Mouse (Mus musculus) liver, adult 2 months (tissue): Measurements from ENCODE around the gene Eif6. TPM values are rescaled to one million over a fixed set of nuclear protein-coding genes. Genes with fewer than 3 reads are reported as not detected.

Experiments
- DNase-seq: peaks from one replicate; pipeline ENCODE4 v3.0.0-alpha.2; 2011; ENCODE audit warnings: low read depth, low spot score; ENCODE audit errors: extremely low read depth
- H3K27ac ChIP-seq: fragments of 200-500 bp; replicated peaks from 2 replicates; pipeline ENCODE4 v1.5.1; 2012; ENCODE audit warnings: low read depth, mild to moderate bottlenecking, control low read depth, inconsistent platforms, low read length; ENCODE audit not compliant: insufficient read depth
- H3K27me3 ChIP-seq: fragments of 200-500 bp; 2 replicates; pipeline ENCODE4 v1.6.1; 2012; ENCODE audit warnings: mild to moderate bottlenecking, moderate library complexity, low read length, inconsistent platforms; ENCODE audit not compliant: control insufficient read depth, insufficient read depth
- H3K36me3 ChIP-seq: fragments of 200-500 bp; 2 replicates; pipeline ENCODE4 v1.6.1; 2012; ENCODE audit warnings: low read length, inconsistent platforms; ENCODE audit not compliant: control insufficient read depth, insufficient read depth
- H3K4me1 ChIP-seq: fragments of 200-500 bp; 2 replicates; pipeline ENCODE4 v1.6.1; 2011; ENCODE audit warnings: low read length; ENCODE audit not compliant: control insufficient read depth, insufficient read depth
- H3K4me3 ChIP-seq: fragments of 200-500 bp; 2 replicates; pipeline ENCODE4 v1.5.1; 2011; ENCODE audit warnings: low read depth, mild to moderate bottlenecking, control low read depth, low read length, moderate library complexity; ENCODE audit not compliant: insufficient read depth
- H3K79me2 ChIP-seq: fragments of 200-500 bp; 2 replicates; pipeline ENCODE4 v1.6.1; 2012; ENCODE audit warnings: inconsistent platforms, mild to moderate bottlenecking, low read length, moderate library complexity; ENCODE audit not compliant: control insufficient read depth, insufficient read depth
- H3K9ac ChIP-seq: fragments of 200-500 bp; 2 replicates; pipeline ENCODE4 v1.6.1; 2012; ENCODE audit warnings: low read depth, mild to moderate bottlenecking, control low read depth, inconsistent platforms, low read length
- CTCF ChIP-seq: fragments of 200-500 bp; IDR thresholded peaks from 2 replicates; pipeline ENCODE4 v1.5.1; 2011; ENCODE audit warnings: low read depth, low read length, control low read depth
- POLR2A ChIP-seq: fragments of 200-500 bp; IDR thresholded peaks from 2 replicates; pipeline ENCODE4 v1.6.1; 2011; ENCODE audit warnings: low read length, control low read depth; ENCODE audit not compliant: insufficient read depth; ENCODE audit errors: extremely low read depth
- WGBS: fragments of 180-500 bp; shearing (Covaris S2); methylation state at CpG from one replicate; pipeline ENCODE4 v1.1.7; 2018; 5-methylcytosine and 5-hydroxymethylcytosine counted together
- polyA plus RNA-seq: library from polyadenylated mRNA; depleted of rRNA; stranded (reverse); fragments of >200 nt; gene quantifications from 2 replicates; pipeline ENCODE4 v1.2.3, GENCODE M21; 2012
- total RNA-seq: library from RNA; depleted of rRNA; stranded (reverse); fragments of >200 nt; gene quantifications from 2 replicates; pipeline ENCODE4 v1.2.3, GENCODE M21; 2014

The Eif6 gene
- total and polyA plus RNA-seq, 2 experiments = 41.0 to 84.4 TPM

- no peak for DNase-seq
- no peak overlapping the region for H3K27ac ChIP-seq
- no peak overlapping the region for H3K4me3 ChIP-seq
- H3K27me3 ChIP-seq = no peaks in the 10 kb centered on the region
- no peak for TF ChIP-seq CTCF
- no peak for TF ChIP-seq POLR2A
- H3K79me2 ChIP-seq = no peaks in the 10 kb centered on the region
- peaks cover 21% of the 10 kb centered on the region for H3K4me1 ChIP-seq
- H3K9ac ChIP-seq = no peak overlapping the region
- WGBS = 87% methylated on average over 5 of the region's 5 CpGs
- peaks cover 20% of the 10 kb centered on the region; the same call in 1 of the 2 replicates for H3K36me3 ChIP-seq
These were observed 5.9 kb downstream of the Eif6 start for GRCm38 (mm10) chr2:155820779-155821178.

DNA sequence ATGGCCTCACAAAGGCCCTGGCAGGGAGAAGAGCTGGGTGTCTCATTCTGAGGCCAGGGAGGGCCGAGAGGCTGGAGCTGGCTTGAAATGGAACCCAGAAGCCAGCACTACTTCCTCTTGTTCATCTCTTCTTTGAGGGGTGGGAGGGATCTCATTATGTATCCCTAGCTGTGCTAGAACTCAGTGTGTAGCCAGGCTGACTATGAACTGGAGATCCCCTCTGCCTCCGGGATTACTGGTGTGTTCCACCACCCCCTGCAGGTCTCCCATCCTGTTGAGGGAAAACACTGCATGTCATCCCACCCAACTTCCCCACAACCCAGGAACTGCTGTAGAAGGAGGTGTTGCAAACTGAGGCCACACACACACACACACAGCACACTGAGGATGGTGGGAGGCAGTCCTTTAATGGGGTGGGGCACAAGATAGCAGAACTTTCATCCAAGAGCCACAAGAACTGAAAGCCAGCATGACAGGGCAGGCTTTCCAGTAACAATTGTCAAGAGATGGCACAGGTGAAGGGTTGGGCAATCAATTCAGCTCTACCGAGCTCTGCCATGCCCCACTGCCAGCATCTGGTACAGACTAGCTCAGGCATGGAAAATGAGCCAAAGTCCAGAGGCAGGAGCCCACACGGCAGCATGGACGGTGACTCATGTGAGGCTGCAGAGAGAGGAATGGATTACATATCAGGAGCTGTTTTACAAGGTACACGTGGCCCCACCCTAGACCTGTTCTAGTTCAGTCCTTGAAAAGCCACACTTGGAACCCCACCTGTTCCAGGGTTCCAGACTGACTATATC lies 7.1 kb downstream of the Eif6 start:
- Histone ChIP-seq H3K36me3 (peaks cover 20% of the 10 kb centered on the region; the same call in 1 of the 2 replicates), H3K27me3 (no peaks in the 10 kb centered on the region), H3K4me1 (peaks cover 18% of the 10 kb centered on the region), H3K9ac (no peak overlapping the region), H3K27ac (peak overlapping the region; percentile 57), H3K79me2 (no peaks in the 10 kb centered on the region), H3K4me3 (peak overlapping the region; percentile 64; the same call in 1 of the 2 replicates)
- TF ChIP-seq POLR2A (no peak), CTCF (no peak)
- 27% methylated on average over 6 of the region's 6 CpGs for WGBS
- DNase-seq = peak; percentile 86

- TF ChIP-seq POLR2A (no peak), CTCF (no peak)
- no peaks in the 10 kb centered on the region for H3K79me2 ChIP-seq
- H3K36me3 ChIP-seq = peaks cover 20% of the 10 kb centered on the region; the same call in 1 of the 2 replicates
- peak within 1 kb of the TSS; percentile 73 for H3K27ac ChIP-seq
- H3K9ac ChIP-seq = peak within 1 kb of the TSS; percentile 74
- peak within 1 kb of the TSS; percentile 64 for H3K4me3 ChIP-seq
- peaks cover 18% of the 10 kb centered on the region for H3K4me1 ChIP-seq
- DNase-seq = no peak
- H3K27me3 ChIP-seq = no peaks in the 10 kb centered on the region
These were observed 7.5 kb downstream of the Eif6 start, which contains the start of gene BC029722 for GRCm38 (mm10) chr2:155819392-155819448. Gene BC029722 (minus strand): TSS chr2:155819426.

- Histone ChIP-seq H3K27me3 (no peaks in the 10 kb centered on the region), H3K4me1 (peaks cover 18% of the 10 kb centered on the region), H3K27ac (peak overlapping the region; percentile 73), H3K79me2 (no peaks in the 10 kb centered on the region), H3K9ac (peak overlapping the region; percentile 74), H3K36me3 (peaks cover 20% of the 10 kb centered on the region; the same call in 1 of the 2 replicates), H3K4me3 (peak overlapping the region; percentile 64)
- WGBS = under 1% methylated on average over 37 of the region's 37 CpGs
- TF ChIP-seq CTCF (no peak), POLR2A (peak; percentile 87)
- DNase-seq = peak; percentile 88
These were observed 7.9 kb downstream of the Eif6 start for GRCm38 (mm10) chr2:155818596-155819391.

DNA sequence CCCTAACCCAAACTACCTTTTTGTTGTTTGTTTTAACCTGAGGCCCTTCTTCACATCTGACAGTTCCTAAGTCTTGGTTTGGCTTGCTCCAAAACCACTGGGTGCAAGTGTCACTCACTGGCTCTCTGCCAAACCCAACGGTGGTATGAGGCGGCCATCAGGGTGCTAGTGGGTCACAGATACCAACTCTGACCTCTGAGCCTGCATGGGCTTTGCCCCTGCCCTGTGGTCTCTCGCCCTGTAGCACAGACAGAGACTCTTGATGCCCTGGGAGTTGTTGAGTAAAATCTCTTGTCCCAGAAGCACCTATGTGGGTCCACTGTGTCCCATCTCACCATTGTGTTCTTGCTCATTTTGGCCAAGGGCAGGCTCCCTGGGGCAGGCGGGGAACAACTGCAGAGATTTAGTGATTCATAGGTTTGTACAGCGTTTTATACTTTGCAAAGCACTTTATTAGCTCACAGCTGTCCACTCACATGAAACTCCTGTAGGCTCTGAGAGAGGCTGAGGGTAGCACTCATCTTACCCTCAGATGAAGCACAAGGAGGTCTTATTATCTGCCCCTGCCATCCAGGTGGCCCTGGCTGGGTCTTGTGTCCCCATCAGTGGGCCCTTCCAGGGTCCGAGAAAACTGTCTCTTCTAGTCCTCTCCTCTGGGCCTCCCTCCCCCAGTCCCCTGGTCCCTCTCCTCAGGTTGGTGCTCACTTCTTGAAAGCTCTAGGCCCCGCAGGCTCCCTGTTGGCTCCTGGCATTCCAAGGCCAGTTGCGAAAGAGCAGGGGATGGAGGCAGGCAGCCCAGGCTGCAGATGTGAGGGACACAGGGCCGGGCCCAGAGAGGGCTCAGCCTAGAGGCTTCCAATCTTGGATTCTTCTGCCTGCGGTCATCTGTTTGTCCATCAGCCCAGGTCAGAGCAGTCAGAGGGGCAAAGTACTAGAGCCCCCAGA lies 9.2 kb downstream of the Eif6 start:
- no peak overlapping the region for H3K9ac ChIP-seq
- H3K36me3 ChIP-seq = peaks cover 14% of the 10 kb centered on the region; the same call in 1 of the 2 replicates
- H3K27me3 ChIP-seq = no peaks in the 10 kb centered on the region
- H3K79me2 ChIP-seq = no peaks in the 10 kb centered on the region
- H3K27ac ChIP-seq = no peak overlapping the region; the same call in 1 of the 2 replicates
- 48% methylated on average over 10 of the region's 10 CpGs for WGBS
- H3K4me3 ChIP-seq = no peak overlapping the region
- H3K4me1 ChIP-seq = peaks cover 18% of the 10 kb centered on the region
- DNase-seq = peak; percentile 69
- TF ChIP-seq POLR2A (no peak), CTCF (no peak)
